Mouse (Mus musculus) embryonic facial prominence, embryonic 11.5 days (tissue): ENCODE data around the gene Rab40c. TPM values are rescaled to one million over a fixed set of nuclear protein-coding genes. Genes with fewer than 3 reads are reported as not detected.

Experiments
- ATAC-seq: fragments of 200-750 bp; cut with Nextera tagmentation; replicated peaks from 2 replicates; pipeline ENCODE4 v1.8.0; 2017; ENCODE audit warnings: low read depth; ENCODE audit not compliant: insufficient number of reproducible peaks, low FRiP score, low TSS enrichment
- DNase-seq: peaks from one replicate; pipeline ENCODE4 v3.0.0-alpha.2; 2015; ENCODE audit warnings: low spot score
- H3K27ac ChIP-seq: fragments of 300-500 bp; sonication (generic); replicated peaks from 2 replicates; pipeline ENCODE4 v1.5.1; 2014; ENCODE audit warnings: mild to moderate bottlenecking, low read depth, low read length, control low read depth
- H3K27me3 ChIP-seq: fragments of 300-500 bp; sonication (generic); 2 replicates; pipeline ENCODE4 v1.6.1; 2014; ENCODE audit warnings: mild to moderate bottlenecking, low read length, moderate library complexity, mixed read lengths; ENCODE audit not compliant: control insufficient read depth, insufficient read depth
- H3K36me3 ChIP-seq: fragments of 300-500 bp; sonication (generic); replicated peaks from 2 replicates; pipeline ENCODE4 v1.6.1; 2014; ENCODE audit warnings: low read depth, mild to moderate bottlenecking, low read length, moderate library complexity, mixed read lengths; ENCODE audit not compliant: control insufficient read depth, insufficient read depth
- H3K4me1 ChIP-seq: fragments of 300-500 bp; sonication (generic); 2 replicates; pipeline ENCODE4 v1.6.1; 2014; ENCODE audit warnings: low read length, mixed read lengths; ENCODE audit not compliant: control insufficient read depth, insufficient read depth
- H3K4me2 ChIP-seq: fragments of 300-500 bp; sonication (generic); 2 replicates; pipeline ENCODE4 v1.6.1; 2014; ENCODE audit warnings: low read depth, mild to moderate bottlenecking, control low read depth, low read length, moderate library complexity
- H3K4me3 ChIP-seq: fragments of 300-500 bp; sonication (generic); 2 replicates; pipeline ENCODE4 v1.5.1; 2014; ENCODE audit warnings: low read depth, low read length, control low read depth
- H3K9ac ChIP-seq: fragments of 300-500 bp; sonication (generic); replicated peaks from 2 replicates; pipeline ENCODE4 v1.6.1; 2014; ENCODE audit warnings: mild to moderate bottlenecking, control low read depth, low read length
- H3K9me3 ChIP-seq: fragments of 300-500 bp; sonication (generic); replicated peaks from 2 replicates; pipeline ENCODE4 v1.6.1; 2016; ENCODE audit warnings: mild to moderate bottlenecking, low read length, inconsistent platforms, mixed read lengths; ENCODE audit not compliant: control insufficient read depth
- WGBS: fragments of 180-500 bp; shearing (Covaris S2); extraction: QIAGEN DNeasy Blood & Tissue Kit; methylation state at CpG from one replicate; pipeline ENCODE4 v1.1.7; 2014; 5-methylcytosine and 5-hydroxymethylcytosine counted together
- polyA plus RNA-seq: library from polyadenylated mRNA; unstranded; fragments of >200 nt; fragmentation: Nextera tagmentation; extraction: Ambion mirVana; gene quantifications from 2 replicates; pipeline ENCODE4 v1.2.1, GENCODE M21; 2014

The Rab40c gene
- polyA plus RNA-seq, 1 experiment from 2014 or later = 17.6 TPM

DNA sequence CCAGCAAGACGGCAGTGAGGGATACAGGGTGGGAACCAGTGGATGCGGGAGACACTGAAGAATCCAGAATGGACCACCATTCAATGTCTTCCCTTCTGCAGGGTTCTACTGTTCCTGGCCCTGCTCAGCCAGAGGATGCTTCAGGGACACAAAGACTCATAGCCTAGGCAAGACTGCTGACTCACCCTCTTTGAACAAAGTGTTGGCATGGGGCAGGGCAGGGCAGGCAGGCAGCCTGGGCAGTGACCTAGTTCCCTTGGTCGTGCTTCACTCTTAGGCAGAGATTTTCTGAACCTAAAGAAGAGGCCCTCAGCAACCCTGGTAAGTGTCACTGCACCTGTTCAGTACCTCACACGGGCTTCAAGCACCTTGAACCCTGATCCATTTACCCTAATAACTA is 7.7 kb downstream of the Rab40c start:
- H3K9me3 ChIP-seq = no peaks in the 10 kb centered on the region
- H3K36me3 ChIP-seq = no peaks in the 10 kb centered on the region; the same call in 1 of the 2 replicates
- no peak overlapping the region for H3K27ac ChIP-seq
- no peak overlapping the region for H3K9ac ChIP-seq
- H3K4me2 ChIP-seq = no peak overlapping the region
- H3K27me3 ChIP-seq = no peaks in the 10 kb centered on the region
- WGBS = 88% methylated on average over 4 of the region's 4 CpGs
- H3K4me3 ChIP-seq = no peak overlapping the region
- H3K4me1 ChIP-seq = no peaks in the 10 kb centered on the region
- ATAC-seq (no peak), DNase-seq (no peak)

- Histone ChIP-seq H3K9ac (no peak overlapping the region), H3K27me3 (no peaks in the 10 kb centered on the region), H3K4me2 (no peak overlapping the region), H3K4me3 (no peak overlapping the region), H3K4me1 (no peaks in the 10 kb centered on the region), H3K27ac (no peak overlapping the region), H3K36me3 (no peaks in the 10 kb centered on the region), H3K9me3 (no peaks in the 10 kb centered on the region)
- ATAC-seq (no peak), DNase-seq (no peak)
- 83% methylated on average over 2 of the region's 2 CpGs for WGBS
Measured at GRCm38 (mm10) chr17:25907640-25908039, 11.9 kb downstream of the Rab40c start.

DNA sequence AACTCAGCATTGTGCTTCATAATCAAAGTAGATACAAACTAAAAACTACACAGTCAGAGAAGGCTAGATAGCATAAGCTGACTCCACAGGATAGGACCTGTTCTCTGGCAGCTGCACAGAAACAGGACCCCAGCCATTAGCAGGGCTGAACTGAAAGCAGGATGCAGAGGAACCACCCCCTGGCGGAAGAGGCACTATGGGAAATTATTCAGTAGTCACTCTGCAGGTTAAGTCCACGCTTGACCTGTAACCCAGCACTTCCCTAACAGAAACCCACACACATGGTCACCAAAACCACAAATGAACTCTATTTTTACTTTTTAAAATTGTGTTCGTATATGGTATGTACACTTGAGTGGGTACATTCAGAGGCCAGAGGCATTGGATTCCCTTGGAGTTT is 16.5 kb downstream of the Rab40c start:
- H3K27me3 ChIP-seq = no peaks in the 10 kb centered on the region
- WGBS = 80% methylated on average over 3 of the region's 3 CpGs
- H3K4me1 ChIP-seq = no peaks in the 10 kb centered on the region
- H3K36me3 ChIP-seq = no peaks in the 10 kb centered on the region; the same call in 1 of the 2 replicates
- no peak overlapping the region for H3K4me3 ChIP-seq
- no peaks in the 10 kb centered on the region for H3K9me3 ChIP-seq
- no peak overlapping the region for H3K27ac ChIP-seq
- H3K4me2 ChIP-seq = no peak overlapping the region
- no peak for DNase-seq
- ATAC-seq = no peak
- H3K9ac ChIP-seq = no peak overlapping the region

DNA sequence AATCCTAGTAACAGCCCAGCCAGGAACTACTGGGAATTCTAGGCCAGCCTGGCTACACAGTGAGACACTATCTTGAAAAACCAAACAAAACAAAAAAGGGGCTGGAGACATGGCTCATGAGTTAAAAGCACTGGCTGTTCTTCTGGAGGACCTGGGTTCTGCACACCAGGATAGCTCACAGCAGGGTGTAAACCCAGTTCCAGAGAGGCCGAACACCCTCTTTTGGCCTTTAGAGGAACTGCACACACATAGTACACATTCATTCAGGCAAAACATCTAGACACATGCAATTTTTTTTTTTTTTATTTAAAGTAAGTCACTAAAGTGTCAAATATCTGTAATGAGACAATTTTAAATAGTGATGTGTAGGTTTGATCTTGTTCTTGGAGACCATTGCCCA is 19.3 kb downstream of the Rab40c start:
- WGBS = 90% methylated on average over 1 of the region's 1 CpGs
- ATAC-seq = no peak
- H3K4me2 ChIP-seq = no peak overlapping the region
- H3K36me3 ChIP-seq = no peaks in the 10 kb centered on the region; the same call in 1 of the 2 replicates
- no peak overlapping the region for H3K9ac ChIP-seq
- H3K4me1 ChIP-seq = no peaks in the 10 kb centered on the region
- H3K9me3 ChIP-seq = no peaks in the 10 kb centered on the region
- H3K27me3 ChIP-seq = no peaks in the 10 kb centered on the region
- no peak for DNase-seq
- H3K4me3 ChIP-seq = no peak overlapping the region
- no peak overlapping the region for H3K27ac ChIP-seq

GRCm38 (mm10) chr17:25895891-25896290 is 23.6 kb downstream of the Rab40c start:
- Histone ChIP-seq H3K4me2 (no peak overlapping the region), H3K9me3 (no peaks in the 10 kb centered on the region), H3K27me3 (no peaks in the 10 kb centered on the region), H3K9ac (no peak overlapping the region), H3K4me1 (no peaks in the 10 kb centered on the region), H3K36me3 (no peaks in the 10 kb centered on the region; the same call in 1 of the 2 replicates), H3K27ac (no peak overlapping the region), H3K4me3 (no peak overlapping the region)
- WGBS = 54% methylated on average over 12 of the region's 12 CpGs
- ATAC-seq (no peak), DNase-seq (no peak)

- H3K27me3 ChIP-seq = no peaks in the 10 kb centered on the region
- WGBS = 27% methylated on average over 2 of the region's 2 CpGs
- no peak overlapping the region for H3K27ac ChIP-seq
- DNase-seq = no peak
- H3K4me2 ChIP-seq = no peak overlapping the region
- no peaks in the 10 kb centered on the region for H3K4me1 ChIP-seq
- H3K36me3 ChIP-seq = no peaks in the 10 kb centered on the region
- no peak overlapping the region for H3K9ac ChIP-seq
- no peak overlapping the region for H3K4me3 ChIP-seq
- H3K9me3 ChIP-seq = no peaks in the 10 kb centered on the region
- ATAC-seq = no peak
Measured at GRCm38 (mm10) chr17:25895415-25895814, 24.1 kb downstream of the Rab40c start.

GRCm38 (mm10) chr17:25893975-25894617 is 25.4 kb downstream of the Rab40c start:
- Histone ChIP-seq H3K4me2 (no peak overlapping the region), H3K27ac (no peak overlapping the region), H3K4me3 (no peak overlapping the region), H3K9ac (no peak overlapping the region), H3K27me3 (no peaks in the 10 kb centered on the region), H3K4me1 (no peaks in the 10 kb centered on the region), H3K36me3 (no peaks in the 10 kb centered on the region; the same call in 1 of the 2 replicates), H3K9me3 (no peaks in the 10 kb centered on the region)
- ATAC-seq (peak; percentile 73; the same call in 1 of the 2 replicates), DNase-seq (peak; percentile 79)
- WGBS = 23% methylated on average over 2 of the region's 2 CpGs

GRCm38 (mm10) chr17:25888837-25889236 is 30.7 kb downstream of the Rab40c start:
- Histone ChIP-seq H3K27ac (no peak overlapping the region), H3K27me3 (no peaks in the 10 kb centered on the region), H3K4me2 (no peak overlapping the region), H3K9me3 (no peaks in the 10 kb centered on the region), H3K9ac (no peak overlapping the region), H3K4me1 (no peaks in the 10 kb centered on the region), H3K4me3 (no peak overlapping the region), H3K36me3 (no peaks in the 10 kb centered on the region; the same call in none of the 2 replicates)
- no peak for DNase-seq
- ATAC-seq = no peak
- 87% methylated on average over 3 of the region's 3 CpGs for WGBS
